Mouse (Mus musculus) adrenal gland, postnatal 14 days (tissue): Measurements from ENCODE around the gene Ppp1r15a. TPM values are rescaled to one million over a fixed set of nuclear protein-coding genes. Genes with fewer than 3 reads are reported as not detected.
"Not testable (repeated sequence)": the region's sequence is repeated elsewhere in the genome, so short reads cannot be mapped to it uniquely, and the experiment has no call there.

Experiments
- DNase-seq: peaks from one replicate; pipeline ENCODE4 v3.0.0; 2021; ENCODE audit warnings: mixed read lengths
- total RNA-seq: library from RNA; stranded (reverse); gene quantifications from 2 replicates; pipeline ENCODE4 v1.2.3, GENCODE M21; 2021

Gene Ppp1r15a
- total RNA-seq, 1 experiment from 2014 or later, result 55.7 TPM

DNA sequence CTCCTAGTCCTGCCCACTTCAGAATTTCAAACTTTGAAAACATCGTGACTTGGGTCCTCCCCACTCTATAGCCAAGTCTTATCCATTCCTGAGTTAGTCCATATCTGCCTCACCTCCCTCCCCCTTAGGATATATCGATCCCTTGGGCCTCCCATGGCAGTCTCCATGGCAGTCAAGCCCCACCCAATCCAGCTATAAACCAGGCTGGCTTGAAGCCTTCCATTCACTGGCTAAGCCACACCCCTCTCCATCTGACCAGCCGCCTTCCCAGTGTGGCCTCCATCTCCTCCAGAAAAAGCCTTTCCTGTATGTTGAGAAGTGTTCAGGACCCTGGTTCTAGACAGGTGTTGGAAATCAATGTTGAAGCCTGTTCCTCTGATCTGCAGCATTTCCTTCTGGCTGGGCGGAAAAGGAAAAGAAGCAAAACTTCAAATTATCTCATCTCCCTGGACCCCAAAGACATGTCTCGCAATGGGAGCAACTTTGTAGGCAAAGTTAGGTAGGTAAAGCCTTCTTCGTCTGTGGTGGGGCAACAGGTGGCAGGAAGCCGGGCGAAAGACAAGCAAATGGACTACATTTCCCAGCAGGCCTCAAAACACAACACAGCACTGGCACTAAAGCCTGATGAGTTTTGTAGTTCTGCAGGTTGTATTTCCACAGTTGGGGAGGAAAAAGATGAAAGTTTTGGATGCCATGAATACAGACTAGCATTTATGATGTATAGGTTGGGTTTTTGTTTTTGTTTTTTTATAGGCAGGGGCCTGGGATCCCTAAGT lies 6.5 kb downstream of the Ppp1r15a start:
- DNase-seq, result no peak

DNA sequence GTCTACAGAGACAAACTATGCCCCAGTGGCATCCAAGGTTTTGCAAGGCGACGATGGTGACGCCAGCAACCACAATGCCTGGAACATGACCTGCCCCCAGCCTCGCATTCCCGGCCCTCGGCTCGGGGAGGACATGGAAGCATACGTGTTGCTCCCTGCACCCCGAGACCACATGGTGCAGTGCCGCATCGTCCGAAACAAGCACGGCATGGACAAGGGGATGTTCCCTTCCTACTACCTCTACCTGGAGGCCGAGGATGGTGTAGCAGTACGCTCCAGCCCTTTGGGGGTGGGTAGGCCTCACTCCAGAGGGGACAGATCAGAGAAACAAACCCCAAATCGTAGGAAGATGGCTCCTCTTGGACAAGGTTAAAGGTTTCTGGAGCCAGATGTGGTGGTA lies 7.5 kb downstream of the Ppp1r15a start:
- DNase-seq, result no peak

DNA sequence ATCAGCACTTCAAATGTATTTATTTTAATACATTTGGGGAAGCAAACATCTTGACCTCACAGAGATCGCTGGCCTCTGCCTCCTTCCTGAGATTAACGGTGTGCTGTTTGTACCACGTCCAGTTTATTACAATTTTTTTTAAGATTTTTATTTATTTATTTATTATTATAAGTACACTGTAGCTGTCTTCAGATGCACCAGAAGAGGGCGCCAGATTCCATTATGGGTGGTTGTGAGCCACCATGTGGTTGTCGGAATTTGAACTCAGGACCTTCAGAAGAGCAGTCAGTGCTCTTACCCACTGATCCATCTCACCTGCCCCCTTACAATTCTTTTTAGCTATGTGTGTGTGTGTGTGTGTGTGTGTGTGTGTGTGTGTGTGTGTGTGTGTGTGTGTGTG lies 9.2 kb downstream of the Ppp1r15a start:
- DNase-seq, result not testable (repeated sequence)

DNA sequence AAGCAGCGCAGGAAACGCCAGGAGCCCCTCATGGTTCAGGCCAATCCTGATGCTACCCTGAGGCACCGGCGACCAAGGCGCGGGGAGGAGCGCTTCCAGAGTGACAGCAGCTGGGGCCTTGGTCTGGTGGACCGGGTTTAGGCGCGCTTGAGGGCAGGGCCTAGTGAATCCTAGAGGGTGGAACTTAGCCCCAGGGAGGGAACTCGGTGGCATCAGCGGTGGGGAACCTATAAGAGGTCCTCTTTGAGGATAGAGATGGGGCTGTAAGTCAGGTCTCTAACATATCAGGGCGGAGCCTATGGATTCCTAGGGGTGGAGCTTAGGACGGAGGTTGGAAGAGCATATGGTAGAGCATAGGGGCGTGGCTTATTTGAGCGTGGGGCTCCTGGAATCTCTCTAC lies 10.6 kb downstream of the Ppp1r15a start:
- no peak for DNase-seq

DNA sequence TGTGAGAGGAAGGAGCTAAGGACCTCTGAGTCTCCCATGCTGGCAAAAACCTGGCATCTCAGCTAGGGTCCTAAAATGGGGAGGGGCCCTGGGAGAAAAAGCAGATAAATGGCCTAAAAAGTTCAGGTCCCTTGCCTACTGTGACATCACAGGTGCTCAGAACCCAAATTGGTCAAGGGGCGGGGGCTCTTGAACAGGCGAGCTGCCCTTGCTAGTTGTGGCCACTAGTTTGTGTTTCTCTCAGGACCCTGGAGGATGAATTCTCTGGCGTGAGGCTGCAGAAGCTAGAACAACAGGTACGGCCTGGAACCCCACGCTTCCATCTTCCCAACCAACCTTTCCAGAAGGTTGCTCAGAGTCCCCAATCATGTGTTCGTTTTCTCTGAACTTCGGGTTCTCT lies 11.7 kb downstream of the Ppp1r15a start:
- no peak for DNase-seq

DNA sequence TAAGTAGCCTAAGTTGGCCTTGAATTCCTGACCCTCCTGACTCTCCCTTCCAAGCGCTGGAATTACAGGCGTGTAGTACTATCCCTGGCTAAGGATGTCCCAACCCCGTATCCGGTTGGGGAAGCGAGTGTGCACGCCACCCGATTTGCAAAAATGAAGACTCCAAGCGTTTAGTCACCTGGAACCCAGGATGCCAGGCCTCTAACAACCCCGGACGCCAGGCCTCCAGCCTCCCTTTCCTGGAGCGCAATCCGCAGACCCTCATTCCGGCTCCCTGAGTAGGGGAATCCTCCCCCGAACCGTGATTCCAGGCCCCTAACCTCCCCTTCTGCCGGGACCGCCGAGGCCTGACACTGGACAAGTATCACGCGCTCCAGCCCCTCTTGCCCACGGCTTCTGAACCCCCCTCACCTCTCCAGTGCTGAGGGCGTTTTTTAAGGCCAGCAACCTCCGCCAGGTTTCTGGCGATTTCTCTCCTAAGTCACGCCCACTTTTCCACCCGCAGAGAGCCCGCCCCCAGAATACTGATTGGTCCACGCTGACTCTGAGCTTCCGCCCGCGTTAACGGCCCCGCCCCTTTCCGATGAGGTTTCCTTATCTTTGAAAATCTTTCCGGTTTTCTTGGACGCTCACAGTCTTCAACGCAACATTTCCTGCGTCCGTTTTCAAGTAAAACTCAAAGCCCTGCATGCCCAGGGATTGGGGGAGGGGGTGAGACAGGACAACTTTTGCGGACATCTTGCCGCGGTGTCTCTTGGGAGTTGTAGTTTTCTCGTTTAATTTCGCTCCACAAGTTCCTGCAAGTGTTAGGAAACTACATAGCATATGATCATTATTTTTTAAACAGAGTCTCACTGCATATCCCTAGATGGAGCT lies 15.9 kb downstream of the Ppp1r15a start, which contains the start of gene Nucb1:
Gene Nucb1, minus strand, starts transcription at position 495 of the 876 bp plus-strand sequence.
- peak; percentile 95 for DNase-seq

DNA sequence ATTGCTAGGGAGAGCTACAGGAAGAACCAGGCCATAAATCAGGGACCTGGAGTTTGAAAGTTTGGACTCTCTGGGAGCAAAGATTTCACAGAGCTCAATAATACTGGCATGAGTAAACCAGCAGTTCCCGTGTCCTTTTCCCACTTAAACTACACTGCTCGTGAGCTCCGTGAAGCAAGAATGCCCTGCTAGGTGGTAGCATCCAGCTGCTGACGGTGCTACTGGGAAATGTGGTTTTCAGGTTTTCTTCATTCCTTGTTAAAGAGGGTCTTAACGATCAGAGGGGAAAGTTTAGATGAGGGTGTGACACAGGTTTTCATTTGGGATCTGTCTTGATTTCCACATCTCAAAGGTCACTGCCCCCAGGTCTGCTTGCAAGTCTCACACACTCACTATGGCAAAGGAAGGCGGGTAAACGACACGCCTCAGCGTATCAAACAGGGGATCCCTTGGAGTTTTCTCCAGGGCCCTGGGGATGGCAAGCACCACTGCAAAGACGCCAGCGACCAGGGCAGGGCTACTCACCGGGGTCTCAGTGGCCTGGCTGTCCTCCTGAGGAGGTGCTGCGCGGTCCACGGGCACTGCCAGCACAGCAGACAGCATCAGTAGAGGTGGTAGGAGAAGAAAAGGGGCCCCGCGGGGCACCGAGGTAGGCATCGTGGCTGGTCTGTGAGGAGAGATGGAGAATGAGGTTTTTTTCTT lies 16.7 kb downstream of the Ppp1r15a start:
- no peak for DNase-seq

DNA sequence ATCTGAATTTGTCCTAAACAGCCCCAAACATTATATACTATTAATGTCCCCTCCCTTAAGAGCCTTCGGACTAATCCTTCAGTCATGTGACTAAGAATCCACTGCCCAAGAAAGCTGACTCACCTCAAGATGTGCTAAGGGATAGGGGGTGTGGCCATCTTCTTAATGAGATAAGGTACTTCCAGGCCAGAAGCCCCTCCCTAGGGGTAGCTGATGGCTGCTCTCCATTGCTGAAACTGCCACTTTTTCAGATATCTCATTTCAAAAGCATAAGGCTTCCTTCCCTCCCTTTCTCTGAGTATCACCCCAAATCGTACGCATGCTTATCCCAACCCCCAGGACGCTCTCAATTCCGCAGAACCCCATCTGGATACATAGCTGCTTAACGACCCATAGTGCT lies 17.5 kb downstream of the Ppp1r15a start:
- no peak for DNase-seq

DNA sequence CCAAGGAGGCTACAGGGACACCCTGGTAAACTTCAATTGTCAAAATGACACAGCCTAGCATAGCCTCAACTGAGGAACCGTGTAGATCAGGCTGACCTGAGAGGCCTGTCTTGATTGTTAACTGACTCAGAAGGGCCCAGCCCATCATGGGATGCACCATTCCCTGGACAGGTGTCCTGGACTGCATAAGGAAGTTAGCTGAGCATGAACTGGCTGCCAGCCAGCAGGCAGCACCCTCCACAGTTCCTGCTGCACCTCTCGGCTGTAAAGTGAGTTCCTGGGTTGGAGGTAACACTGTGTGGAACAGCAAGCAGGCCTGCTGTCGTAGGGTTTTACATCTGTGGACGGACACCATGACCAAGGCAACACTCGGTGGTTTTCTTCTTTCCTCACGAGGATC lies 18.5 kb downstream of the Ppp1r15a start:
- no peak for DNase-seq

DNA sequence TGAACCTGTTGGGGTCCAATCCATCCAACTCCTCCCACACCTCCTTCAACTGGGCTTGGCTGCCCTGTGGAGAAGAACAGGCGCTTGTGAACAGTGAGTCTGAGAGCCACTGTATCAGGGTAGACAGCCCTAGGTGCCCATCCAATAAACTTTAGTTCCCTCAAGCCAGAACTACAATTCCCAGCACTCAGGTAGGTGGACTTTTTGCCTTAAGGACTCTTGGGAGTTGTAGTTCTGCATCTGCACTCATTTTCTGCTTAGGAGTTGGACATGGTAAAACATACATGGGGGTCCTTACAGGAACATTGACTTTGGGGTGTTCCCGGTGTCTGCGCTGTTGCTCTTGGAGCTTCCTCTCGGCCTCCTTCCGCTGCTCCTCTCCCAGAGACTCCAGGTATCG lies 27.6 kb downstream of the Ppp1r15a start:
- no peak for DNase-seq

DNA sequence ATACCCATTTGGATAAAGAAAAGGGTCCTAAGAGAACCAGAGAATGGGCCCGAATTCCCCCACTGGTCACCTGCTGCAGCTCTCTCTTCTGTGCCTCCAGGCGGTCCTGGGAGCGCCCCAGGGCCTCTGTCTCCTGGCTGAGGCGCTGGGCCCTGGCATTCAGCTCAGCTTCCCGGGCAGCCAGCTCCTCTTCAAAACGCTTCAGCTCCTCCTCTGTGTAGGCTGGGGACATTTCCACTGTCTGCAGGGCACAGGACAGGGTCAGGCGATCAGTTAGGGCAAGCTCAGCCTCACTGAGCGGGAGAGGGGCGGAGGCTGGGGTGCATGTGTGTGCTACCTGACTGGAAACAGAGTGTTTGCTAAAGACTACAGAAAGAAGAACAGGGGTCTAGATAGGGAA lies 31.5 kb downstream of the Ppp1r15a start:
- DNase-seq, result no peak

DNA sequence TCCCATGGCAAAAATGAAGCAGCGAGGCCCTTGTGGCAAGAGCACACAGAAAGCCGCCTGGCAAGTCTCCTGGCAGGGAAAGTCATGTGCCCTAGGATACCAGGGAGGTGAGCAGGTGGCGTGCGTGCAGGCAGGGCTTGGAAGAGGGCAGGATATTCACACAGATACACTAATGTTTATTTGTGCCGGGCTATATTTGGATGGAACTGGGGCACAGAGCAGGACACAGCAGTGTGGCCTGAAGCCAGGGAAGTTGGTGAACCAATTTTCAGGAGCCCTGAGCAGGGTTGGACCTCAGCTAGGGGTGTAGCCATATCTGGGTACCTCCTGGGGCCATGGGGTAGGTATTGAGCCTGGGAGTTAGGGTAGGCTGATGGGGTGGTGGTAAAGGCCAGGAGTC lies 33.1 kb downstream of the Ppp1r15a start:
- peak; percentile 38 for DNase-seq

DNA sequence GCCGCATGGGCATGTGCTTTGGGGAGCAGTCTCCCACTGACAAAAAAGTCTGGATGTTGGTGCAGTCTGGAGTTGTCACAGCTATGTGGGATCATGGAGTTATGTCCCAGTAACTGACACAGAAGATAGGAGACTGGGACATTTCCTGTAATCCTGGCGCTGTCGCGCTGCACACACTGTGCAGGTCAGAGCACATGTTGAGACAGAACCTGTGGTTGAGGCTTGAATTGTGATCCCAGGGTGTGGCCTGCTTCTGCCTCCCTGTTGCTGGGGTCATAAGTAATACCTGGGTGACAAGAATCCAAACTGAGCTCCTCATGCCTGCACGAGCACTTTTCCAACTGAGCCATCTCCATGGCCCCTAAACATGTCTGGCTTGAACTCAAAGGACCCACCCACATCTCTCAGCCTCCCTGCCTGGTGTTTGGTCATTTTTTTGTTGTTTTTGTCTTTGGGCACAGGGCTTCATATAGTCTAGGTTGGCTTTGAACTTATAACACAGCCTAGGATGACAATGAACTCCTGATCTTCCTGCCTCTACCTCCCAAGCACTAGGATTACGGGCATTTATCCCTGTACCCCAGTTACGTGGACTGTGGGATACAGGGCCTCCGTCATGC lies 33.7 kb downstream of the Ppp1r15a start:
- no peak for DNase-seq

DNA sequence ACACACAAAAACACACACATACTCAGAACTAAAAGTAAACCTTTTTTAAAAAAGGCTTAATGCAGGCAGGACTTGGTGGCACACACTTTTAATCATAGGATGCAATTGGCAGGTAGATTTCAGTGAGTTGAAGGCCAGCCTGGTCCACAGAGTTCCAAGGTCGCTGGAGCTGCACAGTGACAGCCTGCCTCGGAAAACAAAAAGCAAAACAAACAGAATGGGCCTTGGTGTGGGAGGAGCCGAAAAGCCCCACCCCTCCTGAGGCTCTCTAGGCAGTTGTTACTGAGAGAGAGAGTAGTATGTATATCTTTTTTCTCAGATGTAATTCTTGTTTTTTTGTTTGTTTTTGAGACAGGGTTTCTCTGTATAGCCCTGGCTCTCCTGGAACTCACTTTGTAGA lies 34.8 kb downstream of the Ppp1r15a start:
- DNase-seq, result peak; percentile 69

DNA sequence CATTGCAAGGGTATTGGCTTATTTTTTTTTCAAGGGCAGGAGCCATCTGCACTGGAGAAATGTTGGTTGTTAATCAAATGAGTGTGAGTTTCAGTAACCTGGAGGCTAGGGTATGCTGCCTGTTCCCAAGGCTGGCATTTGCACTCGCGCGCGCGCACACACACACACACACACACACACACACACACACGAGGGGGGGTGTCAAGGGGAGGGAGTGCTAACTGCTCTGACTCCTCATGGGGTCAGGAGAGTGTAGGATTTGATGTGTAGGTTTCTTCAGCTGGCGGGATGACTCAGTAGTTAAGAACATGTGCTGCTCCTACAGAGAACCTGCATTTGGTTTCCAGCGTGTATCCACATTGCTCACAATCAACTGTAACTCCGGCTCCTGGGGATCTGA lies 35.2 kb downstream of the Ppp1r15a start:
- peak; percentile 65 for DNase-seq

DNA sequence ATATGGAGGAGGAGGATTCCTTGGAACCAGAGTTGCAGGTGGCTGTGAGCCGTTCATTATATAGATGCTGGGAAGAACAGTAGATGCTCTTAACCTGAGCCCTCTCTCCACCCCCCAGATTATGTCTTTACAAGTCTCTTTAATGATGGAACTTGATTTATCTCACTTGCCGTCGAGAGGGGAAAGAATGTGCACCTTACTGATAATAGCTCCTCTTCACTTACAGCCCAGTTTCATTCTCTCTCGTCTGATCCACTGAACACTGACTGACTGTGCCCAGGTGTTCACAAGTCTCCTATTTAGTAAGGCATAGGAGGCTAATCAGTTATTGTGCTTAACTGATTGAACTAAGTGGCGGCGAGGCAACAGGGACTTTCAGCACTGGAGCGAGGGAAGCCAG lies 36.5 kb downstream of the Ppp1r15a start:
- no peak for DNase-seq

DNA sequence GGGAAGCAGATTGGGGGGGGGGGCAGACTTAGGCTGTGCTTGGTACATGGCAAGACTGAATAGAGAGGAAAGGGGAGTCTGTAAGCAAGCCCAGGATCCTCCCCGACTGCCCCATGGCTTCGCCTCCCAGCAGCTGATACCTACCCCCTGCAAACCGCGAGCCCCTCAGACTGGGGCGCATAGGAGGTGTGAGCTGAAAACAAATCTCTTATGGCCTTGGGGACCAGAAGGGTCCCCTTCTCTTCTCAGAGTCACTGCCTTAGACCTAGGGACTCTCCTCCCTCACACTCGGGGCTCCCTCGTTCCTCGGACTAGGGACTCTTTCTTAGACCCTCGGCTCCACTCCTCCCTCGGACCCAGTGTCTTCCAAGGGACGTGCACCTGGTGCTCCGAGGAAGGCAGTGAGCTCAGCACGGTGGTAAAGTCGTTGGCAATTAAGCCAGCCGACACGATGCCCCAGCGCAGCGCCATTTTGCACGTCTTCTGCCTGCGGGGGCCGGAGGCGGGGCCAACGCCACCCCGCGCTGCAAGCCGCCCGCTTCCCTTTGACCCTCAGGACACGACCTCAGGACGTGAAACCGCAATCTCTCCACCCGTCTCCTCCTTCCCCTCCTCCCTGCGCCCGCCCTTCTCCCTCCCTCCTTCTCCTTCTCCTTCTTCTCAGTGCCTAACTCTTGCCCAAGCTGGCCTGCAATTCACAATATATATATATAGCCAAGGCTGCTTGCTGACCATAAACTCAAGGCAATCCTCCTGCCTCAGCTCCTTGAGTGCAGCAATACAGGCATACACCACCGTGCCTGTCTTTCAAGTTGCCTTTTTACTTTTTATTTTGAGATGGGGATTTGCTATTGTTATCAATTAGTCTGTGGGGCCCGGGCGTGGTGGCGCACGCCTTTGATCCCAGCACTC lies 37.5 kb downstream of the Ppp1r15a start, which contains the start of gene Dhdh:
Gene Dhdh, minus strand, starts transcription at position 513 of the 912 bp plus-strand sequence.
- DNase-seq, result peak; percentile 91

DNA sequence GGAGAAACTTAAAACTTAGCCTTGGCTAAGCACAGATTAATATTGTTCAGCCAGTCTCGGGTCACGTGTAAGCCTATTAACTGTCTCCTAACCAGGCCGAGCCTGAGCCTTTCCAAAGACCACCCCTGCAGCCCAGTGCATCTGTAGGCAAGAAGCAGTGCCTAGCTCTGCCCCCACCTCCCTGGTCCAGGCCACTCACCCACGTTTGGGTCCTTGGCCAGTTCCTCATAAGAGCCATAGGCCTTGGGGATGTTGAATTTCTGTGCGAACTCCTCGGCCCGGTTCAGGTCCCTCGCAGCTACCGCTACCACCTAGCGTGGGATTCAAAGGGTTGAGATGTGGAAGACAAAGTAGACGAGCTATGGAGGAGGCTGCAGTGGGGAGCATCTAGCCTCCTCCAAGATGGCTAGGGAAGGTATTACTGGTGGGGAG lies 38.2 kb downstream of the Ppp1r15a start:
- DNase-seq, result peak; percentile 37

DNA sequence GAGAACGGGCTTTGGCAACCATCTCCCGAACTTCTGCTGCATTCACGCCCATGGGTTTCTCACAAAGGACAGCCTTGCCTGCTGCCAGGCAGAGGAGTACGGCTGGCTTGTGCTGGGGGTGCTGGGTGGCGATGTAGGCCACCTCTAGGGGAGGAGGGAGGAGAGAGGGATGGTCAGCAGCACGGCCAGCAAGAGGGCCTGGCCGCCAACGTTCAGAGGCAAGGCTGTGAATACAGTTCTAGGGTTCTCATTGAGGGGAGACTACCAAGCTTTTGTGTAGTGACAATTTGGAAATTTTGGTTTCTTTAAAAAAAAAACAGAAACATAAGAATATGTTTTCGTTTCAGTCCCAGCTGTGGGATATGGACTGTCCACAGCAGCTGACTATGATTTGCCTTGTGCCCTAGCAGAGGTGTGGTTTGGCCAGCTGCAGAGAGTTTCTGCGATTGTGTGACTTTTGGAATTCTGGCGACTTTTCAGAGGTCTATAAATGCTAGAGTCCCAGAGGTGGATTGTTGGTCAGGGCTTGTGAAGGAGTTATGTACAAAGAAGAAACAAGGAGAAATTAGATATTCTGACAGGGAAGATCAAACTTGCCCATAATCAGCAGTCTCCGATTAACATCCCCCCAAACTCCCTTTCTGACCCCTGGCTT lies 39.2 kb downstream of the Ppp1r15a start, which contains the start of gene Gm45808:
Gene Gm45808, minus strand, starts transcription at position 51 of the 655 bp plus-strand sequence.
- no peak for DNase-seq

DNA sequence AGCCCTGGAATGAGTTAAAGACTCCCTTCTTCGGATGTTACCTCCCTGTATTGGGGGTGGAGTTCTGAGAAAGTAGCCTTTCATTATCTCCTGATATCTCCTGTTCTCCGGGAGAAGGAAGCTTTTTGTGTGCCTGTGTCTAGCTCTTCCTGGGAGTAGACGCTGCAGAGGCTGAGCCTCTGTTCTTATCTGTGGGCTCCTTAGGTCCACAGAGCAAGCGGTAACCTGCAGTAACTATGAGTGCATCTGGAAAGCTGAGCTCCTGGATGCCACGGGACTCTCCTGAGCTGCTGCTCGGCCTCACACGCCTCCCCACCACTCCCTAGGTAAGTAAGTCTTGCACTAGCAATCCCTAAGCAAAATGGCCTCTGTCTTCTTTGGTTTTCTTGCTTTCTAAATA lies 39.9 kb downstream of the Ppp1r15a start:
- no peak for DNase-seq
